Mouse (Mus musculus): ENCODE measurements around the gene Ctcfl. TPM values are rescaled to one million over a fixed set of nuclear protein-coding genes. Genes with fewer than 3 reads are reported as not detected.

The Ctcfl gene
- polyA plus RNA-seq, 2 experiments, result 0.01 TPM; not detected in 1

GRCm38 (mm10) chr2:173145808-173146207 lies 26.5 kb upstream of the Ctcfl start:
- H3K4me3 ChIP-seq (ENCODE audit: insufficient read depth in 1 of 2, low read depth in 2 of 2, low read length in 2 of 2), result no peak overlapping the region
- H3K36me3 ChIP-seq (replicated peaks; ENCODE audit: control insufficient read depth, insufficient read depth, low read depth), result no peaks in the 10 kb centered on the region
- no peak overlapping the region for H3K27ac ChIP-seq
- DNase-seq (ENCODE audit: low read depth in 3 of 3, low spot score in 3 of 3) (no peak), ATAC-seq (ENCODE audit: insufficient read depth) (no peak)
- H3K27me3 ChIP-seq (ENCODE audit: control insufficient read depth, insufficient read depth, low read length), result peaks cover 6% of the 10 kb centered on the region
- no peak overlapping the region for H3K9ac ChIP-seq (replicated peaks)
- no peaks in the 10 kb centered on the region for H3K9me3 ChIP-seq (ENCODE audit: control insufficient read depth, low read length)
- no peak overlapping the region for H3K4me2 ChIP-seq (ENCODE audit: low read depth)
- 43% methylated on average over 3 of the region's 3 CpGs for WGBS (ENCODE audit: insufficient replicate concordance)
- no peak for TF ChIP-seq EP300 (IDR thresholded peaks at IDR 0.05; ENCODE audit: low read depth)
- no peak for TF ChIP-seq CTCF (IDR thresholded peaks at IDR 0.05; ENCODE audit: low read depth)
- no peaks in the 10 kb centered on the region for H3K4me1 ChIP-seq (replicated peaks; ENCODE audit: control insufficient read depth in 2 of 2, insufficient read depth in 2 of 2, low read length in 1 of 2)

DNA sequence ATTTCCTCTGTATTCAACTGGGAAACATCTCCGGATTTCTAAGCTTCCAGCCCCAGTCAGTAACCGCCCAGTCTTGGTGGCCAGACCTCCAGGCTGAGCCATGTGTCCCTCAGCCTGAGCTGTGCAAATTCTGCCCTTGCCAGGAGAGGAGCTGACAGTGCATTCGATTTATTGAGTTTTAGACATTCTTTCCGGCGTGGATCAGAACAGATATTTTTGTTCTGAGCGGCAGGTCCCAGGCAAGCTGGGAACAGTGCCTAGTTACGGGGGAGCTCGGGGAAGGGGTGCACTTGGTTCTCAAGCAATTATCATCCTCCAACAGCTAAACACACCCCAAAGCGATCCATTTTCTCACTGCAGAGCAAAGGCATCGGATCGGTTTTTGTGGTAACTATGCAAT lies 24.3 kb upstream of the Ctcfl start:
- Histone ChIP-seq H3K9ac (replicated peaks) (no peak overlapping the region), H3K9me3 (ENCODE audit: control insufficient read depth, low read length) (no peaks in the 10 kb centered on the region), H3K4me2 (ENCODE audit: low read depth) (no peak overlapping the region), H3K27ac (no peak overlapping the region), H3K27me3 (ENCODE audit: control insufficient read depth, insufficient read depth, low read length) (peaks cover 6% of the 10 kb centered on the region), H3K36me3 (replicated peaks; ENCODE audit: control insufficient read depth, insufficient read depth, low read depth) (no peaks in the 10 kb centered on the region), H3K4me1 (replicated peaks; ENCODE audit: control insufficient read depth in 2 of 2, insufficient read depth in 2 of 2, low read length in 1 of 2) (no peaks in the 10 kb centered on the region), H3K4me3 (ENCODE audit: insufficient read depth in 1 of 2, low read depth in 2 of 2, low read length in 2 of 2) (no peak overlapping the region)
- DNase-seq (ENCODE audit: low read depth in 3 of 3, low spot score in 3 of 3), result no peak
- TF ChIP-seq EP300 (IDR thresholded peaks at IDR 0.05; ENCODE audit: low read depth) (no peak), CTCF (IDR thresholded peaks at IDR 0.05; ENCODE audit: low read depth) (no peak)
- WGBS (ENCODE audit: insufficient replicate concordance), result 61% methylated on average over 11 of the region's 11 CpGs
- no peak for ATAC-seq (ENCODE audit: insufficient read depth)

- Histone ChIP-seq H3K4me1 (replicated peaks; ENCODE audit: control insufficient read depth in 2 of 2, insufficient read depth in 2 of 2, low read length in 1 of 2) (no peaks in the 10 kb centered on the region), H3K27ac (no peak overlapping the region), H3K27me3 (ENCODE audit: control insufficient read depth, insufficient read depth, low read length) (no peaks in the 10 kb centered on the region; the same call in none of the 2 replicates), H3K9ac (replicated peaks) (no peak overlapping the region), H3K9me3 (ENCODE audit: control insufficient read depth, low read length) (no peaks in the 10 kb centered on the region), H3K4me3 (ENCODE audit: insufficient read depth in 1 of 2, low read depth in 2 of 2, low read length in 2 of 2) (no peak overlapping the region), H3K36me3 (replicated peaks; ENCODE audit: control insufficient read depth, insufficient read depth, low read depth) (no peaks in the 10 kb centered on the region), H3K4me2 (ENCODE audit: low read depth) (no peak overlapping the region)
- WGBS (ENCODE audit: insufficient replicate concordance), result 52% methylated on average over 15 of the region's 15 CpGs
- DNase-seq (ENCODE audit: low read depth in 3 of 3, low spot score in 3 of 3), result no peak
- TF ChIP-seq CTCF (IDR thresholded peaks at IDR 0.05; ENCODE audit: low read depth), result no peak
- TF ChIP-seq EP300 (IDR thresholded peaks at IDR 0.05; ENCODE audit: low read depth), result no peak
- ATAC-seq (ENCODE audit: insufficient read depth), result no peak
These were observed 19.3 kb upstream of the Ctcfl start for GRCm38 (mm10) chr2:173138323-173139239.

DNA sequence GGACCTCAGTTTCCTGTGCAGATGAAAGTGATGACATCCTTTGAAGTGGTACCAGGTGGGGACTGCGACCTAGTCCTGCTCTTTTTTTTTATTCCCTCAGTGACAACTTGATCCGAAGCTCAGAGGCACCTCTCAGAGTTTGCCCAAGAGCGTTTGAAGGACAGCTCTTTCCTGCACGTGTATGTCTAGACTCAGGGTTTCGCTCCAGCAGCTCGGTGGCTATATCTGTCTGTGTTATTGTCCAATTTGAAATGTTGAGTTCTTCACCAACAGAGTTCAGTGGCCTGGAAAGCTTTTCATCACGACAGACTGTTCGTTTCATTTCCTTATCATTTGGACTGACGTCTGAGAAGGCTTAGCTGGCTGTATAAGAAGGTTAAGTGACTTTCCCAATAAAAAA lies 15.4 kb upstream of the Ctcfl start:
- H3K27ac ChIP-seq, result no peak overlapping the region
- DNase-seq (ENCODE audit: low read depth in 3 of 3, low spot score in 3 of 3) (no peak), ATAC-seq (ENCODE audit: insufficient read depth) (no peak)
- TF ChIP-seq EP300 (IDR thresholded peaks at IDR 0.05; ENCODE audit: low read depth) (no peak), CTCF (IDR thresholded peaks at IDR 0.05; ENCODE audit: low read depth) (no peak)
- H3K9me3 ChIP-seq (ENCODE audit: control insufficient read depth, low read length), result no peaks in the 10 kb centered on the region
- H3K4me1 ChIP-seq (replicated peaks; ENCODE audit: control insufficient read depth in 2 of 2, insufficient read depth in 2 of 2, low read length in 1 of 2), result no peaks in the 10 kb centered on the region
- WGBS (ENCODE audit: insufficient replicate concordance), result 53% methylated on average over 9 of the region's 9 CpGs
- H3K4me3 ChIP-seq (ENCODE audit: insufficient read depth in 1 of 2, low read depth in 2 of 2, low read length in 2 of 2), result no peak overlapping the region
- H3K4me2 ChIP-seq (ENCODE audit: low read depth), result no peak overlapping the region
- H3K9ac ChIP-seq (replicated peaks), result no peak overlapping the region
- no peaks in the 10 kb centered on the region; the same call in 1 of the 2 replicates for H3K27me3 ChIP-seq (ENCODE audit: control insufficient read depth, insufficient read depth, low read length)
- no peaks in the 10 kb centered on the region for H3K36me3 ChIP-seq (replicated peaks; ENCODE audit: control insufficient read depth, insufficient read depth, low read depth)

GRCm38 (mm10) chr2:173132794-173133300 lies 13.5 kb upstream of the Ctcfl start:
- DNase-seq (ENCODE audit: low read depth in 3 of 3, low spot score in 3 of 3), result no peak
- ATAC-seq (ENCODE audit: insufficient read depth), result no peak
- no peak for TF ChIP-seq EP300 (IDR thresholded peaks at IDR 0.05; ENCODE audit: low read depth)
- no peak for TF ChIP-seq CTCF (IDR thresholded peaks at IDR 0.05; ENCODE audit: low read depth)
- no peaks in the 10 kb centered on the region; the same call in 1 of the 2 replicates for H3K27me3 ChIP-seq (ENCODE audit: control insufficient read depth, insufficient read depth, low read length)
- no peak overlapping the region for H3K27ac ChIP-seq
- no peaks in the 10 kb centered on the region for H3K36me3 ChIP-seq (replicated peaks; ENCODE audit: control insufficient read depth, insufficient read depth, low read depth)
- H3K9ac ChIP-seq (replicated peaks), result no peak overlapping the region
- no peaks in the 10 kb centered on the region for H3K4me1 ChIP-seq (replicated peaks; ENCODE audit: control insufficient read depth in 2 of 2, insufficient read depth in 2 of 2, low read length in 1 of 2)
- H3K4me3 ChIP-seq (ENCODE audit: insufficient read depth in 1 of 2, low read depth in 2 of 2, low read length in 2 of 2), result no peak overlapping the region
- no peaks in the 10 kb centered on the region for H3K9me3 ChIP-seq (ENCODE audit: control insufficient read depth, low read length)
- WGBS (ENCODE audit: insufficient replicate concordance), result 62% methylated on average over 8 of the region's 8 CpGs
- H3K4me2 ChIP-seq (ENCODE audit: low read depth), result no peak overlapping the region
